Mouse (Mus musculus): ENCODE data around the gene Slc25a51.

Gene Slc25a51

DNA sequence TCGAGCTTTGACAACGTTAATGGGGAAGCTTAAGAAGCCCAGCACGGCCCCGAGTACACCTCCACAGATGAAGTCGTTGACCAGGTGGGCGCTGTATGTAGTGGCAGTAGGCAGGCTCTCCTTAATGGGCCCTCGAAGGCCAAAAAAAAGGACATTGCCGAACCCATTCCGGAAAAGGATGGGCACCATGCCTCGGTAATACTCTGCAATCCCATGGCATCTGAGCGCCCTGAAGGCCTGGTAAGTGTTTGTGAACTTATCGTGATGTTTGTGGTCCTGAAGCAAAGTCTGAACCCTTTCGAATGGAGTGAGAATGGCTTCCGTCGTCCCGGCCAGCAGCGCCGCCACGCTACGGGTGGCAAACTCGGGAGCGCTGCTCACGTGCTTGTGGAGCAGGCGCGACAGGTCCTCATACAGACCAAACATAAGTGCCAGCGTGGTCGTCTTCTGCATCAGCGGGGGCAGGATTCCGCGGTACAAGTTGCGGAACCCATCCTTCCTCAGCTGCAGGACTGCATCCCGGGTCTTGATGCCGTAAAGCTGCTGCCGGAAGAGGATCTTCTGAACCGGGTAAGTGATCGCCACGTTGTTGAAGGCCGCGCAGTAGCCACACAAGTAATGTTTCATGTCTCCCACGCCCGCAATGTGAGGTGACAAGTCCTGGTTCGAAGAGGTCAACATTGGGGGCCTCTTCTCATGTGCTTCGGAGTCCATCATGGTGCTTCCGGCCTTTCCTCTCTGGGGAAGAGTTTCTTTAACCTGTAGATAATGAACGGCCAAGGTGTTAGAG, 8.9 kb downstream of the Slc25a51 start:
- 95% methylated on average over 45 of the region's 45 CpGs for WGBS

DNA sequence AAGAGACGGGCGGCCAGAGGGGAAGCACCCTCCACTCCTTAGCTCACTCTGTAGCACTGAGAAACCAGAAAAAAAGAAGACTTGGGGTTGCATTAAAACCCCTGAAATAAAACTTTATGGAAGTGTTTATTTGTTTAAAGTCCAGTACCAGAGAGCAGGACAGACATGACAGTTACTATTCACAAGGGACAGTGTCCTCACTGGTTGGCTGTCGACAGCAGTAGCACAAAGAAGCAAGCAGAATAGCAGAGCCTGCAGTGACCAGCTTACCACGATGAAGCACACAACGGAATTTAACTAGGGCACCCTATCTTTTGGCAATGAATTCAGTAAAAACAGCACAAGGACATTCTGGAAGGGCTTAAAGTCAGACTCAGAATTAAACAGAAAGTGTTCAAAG, 10.3 kb downstream of the Slc25a51 start:
- 72% methylated on average over 5 of the region's 5 CpGs for WGBS

GRCm38 (mm10) chr4:45396211-45396610, 12.4 kb downstream of the Slc25a51 start:
- WGBS, result 84% methylated on average over 6 of the region's 6 CpGs

- WGBS, result 64% methylated on average over 5 of the region's 5 CpGs
Observed at GRCm38 (mm10) chr4:45393658-45394057, 14.9 kb downstream of the Slc25a51 start.

DNA sequence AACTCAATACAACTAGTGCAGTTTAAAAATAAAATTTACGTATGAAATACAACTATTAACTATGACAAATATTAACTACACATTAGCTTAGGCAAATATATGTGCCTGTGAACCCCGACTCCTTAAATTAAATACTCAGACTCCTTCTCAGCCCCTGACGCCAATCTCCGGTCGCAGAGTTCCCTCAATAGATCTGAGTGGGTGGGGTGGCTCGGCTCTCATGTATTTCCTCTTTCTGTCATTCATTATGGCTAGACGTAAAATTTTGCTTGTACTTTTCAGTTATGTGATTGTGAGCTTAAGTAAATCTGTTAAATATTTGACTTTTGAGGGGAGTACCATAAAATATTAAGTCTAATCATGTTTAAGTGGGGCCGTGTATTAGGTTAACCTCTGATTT, 15.6 kb downstream of the Slc25a51 start:
- WGBS, result 62% methylated on average over 8 of the region's 8 CpGs

DNA sequence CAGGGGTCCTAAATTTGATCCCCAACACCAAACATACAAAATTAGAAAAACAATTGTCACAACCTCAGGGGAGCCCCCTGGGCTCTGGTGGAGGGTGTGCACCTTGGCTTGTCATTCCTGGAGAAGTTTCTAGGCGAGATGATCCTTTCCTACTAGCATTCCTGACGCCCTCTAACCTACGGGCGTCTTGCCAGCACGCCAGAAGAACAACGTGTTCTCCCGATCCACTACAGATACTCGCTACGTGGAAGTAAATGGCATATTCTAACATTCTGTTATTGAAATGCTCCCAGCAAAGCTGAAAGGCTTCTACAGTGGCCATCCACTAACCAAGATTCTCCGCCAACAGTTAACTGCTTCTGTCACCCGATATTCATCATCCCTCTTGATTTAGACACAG, 16.0 kb downstream of the Slc25a51 start:
- 57% methylated on average over 11 of the region's 11 CpGs for WGBS

DNA sequence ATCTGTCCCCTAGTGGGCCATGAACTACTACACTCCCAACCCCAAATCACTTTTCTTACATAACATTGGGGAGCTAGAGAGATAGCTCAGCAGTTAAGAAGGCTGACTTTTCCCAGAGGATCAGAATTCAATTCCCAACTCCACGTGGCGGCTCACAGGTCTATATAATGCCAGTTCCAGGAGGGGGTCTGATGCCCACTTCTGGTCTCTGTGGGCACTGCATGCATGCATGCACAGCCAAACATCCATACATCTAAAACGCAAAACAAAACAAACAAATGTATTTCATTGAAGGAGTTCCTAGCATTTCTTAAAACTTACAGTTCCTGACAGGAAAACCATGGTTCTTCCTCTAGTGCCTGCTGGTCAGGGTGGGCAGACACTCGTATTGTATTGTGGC, 16.5 kb downstream of the Slc25a51 start:
- 65% methylated on average over 4 of the region's 4 CpGs for WGBS

DNA sequence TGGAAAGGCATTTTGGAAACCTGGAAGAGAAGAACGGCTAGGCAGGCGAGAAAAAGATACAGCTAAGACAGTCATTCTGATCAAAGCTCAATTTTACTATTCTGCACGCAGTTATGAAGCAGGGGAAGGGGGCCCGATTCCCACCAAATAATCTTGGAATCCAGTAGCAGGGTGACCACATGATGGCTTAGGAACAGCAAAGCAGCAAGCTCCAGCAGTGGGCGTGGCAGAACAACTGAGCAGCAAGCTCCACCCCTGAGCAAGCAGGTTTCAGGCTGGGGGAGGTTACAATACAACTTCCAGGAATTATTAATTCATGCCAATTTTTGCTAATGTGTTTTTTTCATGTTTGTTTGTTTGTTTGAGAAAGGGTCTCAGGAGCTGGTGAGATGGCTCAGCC, 21.3 kb downstream of the Slc25a51 start:
- WGBS, result 97% methylated on average over 5 of the region's 5 CpGs

- 79% methylated on average over 2 of the region's 2 CpGs for WGBS
Observed at GRCm38 (mm10) chr4:45382133-45382532, 26.4 kb downstream of the Slc25a51 start.

DNA sequence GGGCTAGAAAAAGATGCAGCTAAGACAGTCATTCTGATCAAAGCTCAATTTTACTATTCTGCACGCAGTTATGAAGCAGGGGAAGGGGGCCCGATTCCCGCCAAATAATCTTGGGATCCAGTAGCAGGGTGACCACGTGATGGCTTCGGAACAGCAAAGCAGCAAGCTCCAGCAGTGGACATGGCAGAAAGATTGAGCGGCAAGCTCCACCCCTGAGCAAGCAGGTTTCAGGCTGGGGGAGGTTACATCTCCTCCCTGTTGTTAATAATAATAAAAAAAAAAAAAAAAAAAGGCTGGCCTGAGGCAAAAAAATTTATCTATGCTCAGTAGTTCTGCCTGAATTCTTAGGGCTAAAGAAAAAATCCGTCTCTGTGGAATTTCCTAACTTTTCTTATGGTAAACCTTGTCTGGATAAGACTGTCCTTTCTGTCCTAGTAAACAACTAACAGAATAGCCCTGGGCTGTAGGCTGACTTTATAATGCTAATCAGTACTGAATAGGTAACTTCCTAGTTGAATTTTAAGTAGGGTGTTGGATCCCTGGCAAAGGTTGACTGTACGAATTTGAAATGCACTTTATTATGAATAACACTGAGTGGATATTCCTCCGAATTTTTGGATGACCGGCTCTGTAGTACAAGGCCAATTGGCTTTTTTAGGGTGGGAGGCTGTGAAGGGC, 27.5 kb downstream of the Slc25a51 start:
- WGBS, result 79% methylated on average over 10 of the region's 10 CpGs

GRCm38 (mm10) chr4:45376573-45376972, 32.0 kb downstream of the Slc25a51 start:
- WGBS, result 81% methylated on average over 4 of the region's 4 CpGs

- WGBS, result 83% methylated on average over 5 of the region's 5 CpGs
Observed at GRCm38 (mm10) chr4:45374879-45375278, 33.7 kb downstream of the Slc25a51 start.

DNA sequence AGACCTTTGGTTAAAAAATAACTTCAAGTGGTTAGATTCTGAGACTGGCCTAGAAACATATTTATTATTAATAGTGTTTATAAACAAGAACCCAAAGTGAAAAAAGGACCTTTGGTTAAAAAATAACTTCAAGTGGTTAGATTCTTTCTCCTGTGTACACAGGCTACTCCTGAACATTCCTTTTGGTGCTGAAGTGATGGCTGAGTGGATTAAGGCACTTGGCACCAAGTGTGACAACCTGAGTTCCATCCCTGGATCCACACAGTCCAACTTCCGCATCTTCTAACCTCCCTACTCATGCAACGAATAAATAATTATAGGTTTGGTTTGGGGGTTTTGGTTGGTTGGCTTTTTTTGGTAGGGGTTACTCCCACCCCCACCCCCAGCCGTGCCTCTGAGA, 37.3 kb downstream of the Slc25a51 start:
- 85% methylated on average over 3 of the region's 3 CpGs for WGBS

GRCm38 (mm10) chr4:45356653-45357052, 51.9 kb downstream of the Slc25a51 start:
- 86% methylated on average over 3 of the region's 3 CpGs for WGBS

Measured in cerebral cortex, adult 2 months (tissue).